Mouse (Mus musculus): Measurements from ENCODE around the gene Ylpm1.

The Ylpm1 gene

DNA sequence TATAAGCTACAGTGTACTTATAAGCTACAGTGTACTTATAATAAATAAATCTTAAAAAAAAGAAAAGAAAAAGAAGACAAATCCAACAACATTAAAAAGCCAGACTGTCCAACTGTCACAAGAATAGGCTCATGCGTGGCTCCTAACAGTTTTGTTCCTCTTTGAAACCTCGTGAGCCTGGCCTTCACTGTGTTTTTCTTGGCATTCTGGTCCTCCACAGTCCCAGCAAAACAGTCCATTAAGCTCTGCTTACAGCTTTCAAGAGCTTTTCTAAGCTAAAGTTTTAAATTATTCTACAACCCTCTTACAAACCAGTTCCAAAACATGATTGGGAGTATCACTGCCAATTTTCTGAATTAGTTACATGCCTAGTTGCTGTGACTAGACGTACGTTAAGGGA lies 6.7 kb upstream of the Ylpm1 start:
- TF ChIP-seq GATA4 (IDR thresholded peaks at IDR 0.05; ENCODE audit: insufficient replicate concordance, low read length), result no peak

DNA sequence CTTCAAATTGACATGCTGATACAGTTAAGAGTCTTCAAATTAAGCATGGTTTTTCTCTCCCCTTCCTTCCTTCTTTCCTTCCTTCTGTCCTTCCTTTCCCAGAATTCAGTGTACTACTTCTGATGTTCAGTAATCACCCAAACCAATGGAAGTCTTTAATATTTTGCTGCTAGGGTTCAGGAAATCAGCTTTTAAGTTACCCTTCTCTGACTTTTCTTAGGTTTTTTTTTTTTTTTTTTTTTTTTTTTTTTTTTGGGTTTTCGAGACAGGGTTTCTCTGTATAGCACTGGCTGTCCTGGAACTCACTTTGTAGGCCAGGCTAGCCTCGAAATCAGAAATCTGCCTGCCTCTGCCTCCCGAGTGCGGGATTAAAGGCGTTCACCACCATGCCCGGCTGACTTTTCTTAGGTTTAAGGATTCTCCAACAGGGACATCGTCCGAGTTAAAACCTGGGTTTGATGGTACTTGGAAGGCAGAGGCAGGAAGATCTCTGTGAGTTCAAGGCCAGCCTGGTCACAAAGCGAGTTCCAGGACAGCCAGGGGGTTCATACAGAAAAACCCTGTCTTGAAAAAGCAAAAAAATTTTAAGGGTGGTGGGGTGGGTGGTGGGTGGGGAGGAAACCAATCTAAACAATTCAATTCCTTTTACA lies 884 bp upstream of the Ylpm1 start:
- TF ChIP-seq GATA4 (IDR thresholded peaks at IDR 0.05; ENCODE audit: insufficient replicate concordance, low read length), result no peak

- TF ChIP-seq GATA4 (IDR thresholded peaks at IDR 0.05; ENCODE audit: insufficient replicate concordance, low read length), result no peak
Observed at GRCm38 (mm10) chr12:84996501-84997398, 629 bp downstream of the Ylpm1 start.

DNA sequence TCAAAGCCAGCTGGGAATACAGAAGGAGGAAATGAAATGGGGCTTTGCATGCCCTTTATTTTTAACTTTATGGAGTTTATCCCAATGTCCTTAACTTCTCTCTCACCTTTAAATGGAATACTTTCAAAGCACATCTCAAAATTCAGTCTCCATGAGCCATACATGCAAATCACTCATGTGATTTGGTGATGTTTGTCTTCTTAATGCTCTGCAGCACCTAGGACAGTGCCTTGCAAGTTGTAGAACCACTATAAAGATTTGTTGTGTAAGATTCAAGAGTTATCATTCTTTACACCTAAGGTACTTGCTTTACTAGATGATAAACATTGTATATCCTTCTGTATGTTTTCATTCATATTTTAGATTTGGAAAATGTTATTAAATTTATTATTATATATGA lies 2.9 kb downstream of the Ylpm1 start:
- TF ChIP-seq GATA4 (IDR thresholded peaks at IDR 0.05; ENCODE audit: insufficient replicate concordance, low read length), result no peak

GRCm38 (mm10) chr12:85006206-85006605 lies 10.1 kb downstream of the Ylpm1 start:
- no peak for TF ChIP-seq GATA4 (IDR thresholded peaks at IDR 0.05; ENCODE audit: insufficient replicate concordance, low read length)

DNA sequence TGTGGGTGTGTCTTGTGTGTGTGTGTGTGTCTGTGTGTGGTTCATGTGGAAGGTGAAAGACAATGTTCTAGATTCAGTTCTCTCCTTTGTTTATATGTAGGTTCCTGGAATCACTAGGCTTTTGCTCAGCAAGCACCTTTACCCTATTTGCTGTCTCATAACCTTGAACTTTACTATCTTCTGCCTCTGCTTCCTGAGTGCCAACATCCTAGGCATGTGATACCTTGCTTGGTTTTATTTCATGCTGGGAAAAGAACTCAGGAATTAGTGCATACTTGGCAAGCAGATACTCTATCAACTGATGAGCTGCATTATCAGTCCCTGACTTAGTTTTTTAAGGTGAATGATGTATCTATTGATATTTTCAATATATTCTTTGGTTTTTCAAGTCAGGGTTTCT lies 10.9 kb downstream of the Ylpm1 start:
- no peak for TF ChIP-seq GATA4 (IDR thresholded peaks at IDR 0.05; ENCODE audit: insufficient replicate concordance, low read length)

GRCm38 (mm10) chr12:85009776-85010175 lies 13.7 kb downstream of the Ylpm1 start:
- no peak for TF ChIP-seq GATA4 (IDR thresholded peaks at IDR 0.05; ENCODE audit: insufficient replicate concordance, low read length)

GRCm38 (mm10) chr12:85010541-85010940 lies 14.4 kb downstream of the Ylpm1 start:
- no peak for TF ChIP-seq GATA4 (IDR thresholded peaks at IDR 0.05; ENCODE audit: insufficient replicate concordance, low read length)

DNA sequence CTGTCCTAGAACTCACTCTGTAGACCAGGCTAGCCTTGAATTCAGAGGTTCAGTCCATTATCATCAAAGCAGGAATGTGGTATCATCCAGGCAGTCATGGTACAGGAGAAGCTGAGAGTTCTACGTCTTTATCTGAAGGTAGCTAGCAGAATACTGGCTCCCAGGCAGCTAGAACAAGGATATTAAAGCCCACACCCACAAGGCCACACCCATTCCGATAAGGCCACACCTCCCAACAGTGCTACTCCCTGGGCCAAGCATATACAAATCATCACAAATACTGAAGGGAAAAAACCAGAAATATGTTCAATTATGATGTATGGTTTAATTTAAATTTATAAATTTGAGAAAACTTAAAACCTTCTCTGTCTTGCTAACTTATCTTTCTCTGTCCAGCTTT lies 16.1 kb downstream of the Ylpm1 start:
- TF ChIP-seq GATA4 (IDR thresholded peaks at IDR 0.05; ENCODE audit: insufficient replicate concordance, low read length), result no peak

DNA sequence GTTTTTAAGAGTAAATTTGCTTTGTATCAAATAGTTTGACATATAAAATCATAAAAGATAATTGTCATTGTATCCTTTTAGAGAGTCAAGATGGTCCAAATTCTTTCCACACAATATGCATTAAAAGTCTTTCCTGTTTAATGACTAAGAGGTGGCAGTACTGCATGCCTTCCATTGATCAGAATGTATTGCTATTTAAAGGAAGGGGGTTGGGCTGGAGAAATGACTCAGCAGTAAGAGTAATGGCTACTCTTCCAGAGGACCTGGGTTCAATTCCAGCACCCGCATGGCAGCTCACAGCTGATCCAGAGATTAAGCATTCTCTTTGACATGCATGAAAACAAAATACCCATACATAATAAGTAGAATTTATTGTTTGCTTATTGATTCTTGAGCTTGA lies 25.9 kb downstream of the Ylpm1 start:
- no peak for TF ChIP-seq GATA4 (IDR thresholded peaks at IDR 0.05; ENCODE audit: insufficient replicate concordance, low read length)

GRCm38 (mm10) chr12:85032710-85033109 lies 36.6 kb downstream of the Ylpm1 start:
- TF ChIP-seq GATA4 (IDR thresholded peaks at IDR 0.05; ENCODE audit: insufficient replicate concordance, low read length), result no peak

GRCm38 (mm10) chr12:85051218-85051617 lies 55.1 kb downstream of the Ylpm1 start:
- no peak for TF ChIP-seq GATA4 (IDR thresholded peaks at IDR 0.05; ENCODE audit: insufficient replicate concordance, low read length)

GRCm38 (mm10) chr12:85071043-85071442 lies 74.9 kb downstream of the Ylpm1 start:
- no peak for TF ChIP-seq GATA4 (IDR thresholded peaks at IDR 0.05; ENCODE audit: insufficient replicate concordance, low read length)

DNA sequence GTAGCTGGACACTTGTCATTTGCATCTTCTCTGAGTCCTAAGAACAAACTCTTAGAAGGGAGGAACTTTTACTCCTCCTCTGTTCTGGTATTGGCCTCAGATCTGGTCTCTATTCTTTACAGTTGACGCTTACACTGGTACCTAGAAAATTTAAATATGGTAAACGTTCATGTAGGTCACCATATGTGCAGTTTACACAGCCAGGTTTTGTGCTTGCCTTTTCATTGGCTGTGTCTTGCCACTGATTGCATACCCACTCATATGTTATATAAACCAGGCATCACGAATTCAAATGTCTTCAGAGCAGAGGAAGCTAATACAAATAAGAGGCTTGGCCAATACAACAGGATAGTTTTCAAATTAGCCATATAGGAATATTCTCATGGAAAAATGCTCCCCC lies 81.0 kb downstream of the Ylpm1 start:
- TF ChIP-seq GATA4 (IDR thresholded peaks at IDR 0.05; ENCODE audit: insufficient replicate concordance, low read length), result no peak

GRCm38 (mm10) chr12:85084257-85084656 lies 88.1 kb downstream of the Ylpm1 start:
- no peak for TF ChIP-seq GATA4 (IDR thresholded peaks at IDR 0.05; ENCODE audit: insufficient replicate concordance, low read length)

DNA sequence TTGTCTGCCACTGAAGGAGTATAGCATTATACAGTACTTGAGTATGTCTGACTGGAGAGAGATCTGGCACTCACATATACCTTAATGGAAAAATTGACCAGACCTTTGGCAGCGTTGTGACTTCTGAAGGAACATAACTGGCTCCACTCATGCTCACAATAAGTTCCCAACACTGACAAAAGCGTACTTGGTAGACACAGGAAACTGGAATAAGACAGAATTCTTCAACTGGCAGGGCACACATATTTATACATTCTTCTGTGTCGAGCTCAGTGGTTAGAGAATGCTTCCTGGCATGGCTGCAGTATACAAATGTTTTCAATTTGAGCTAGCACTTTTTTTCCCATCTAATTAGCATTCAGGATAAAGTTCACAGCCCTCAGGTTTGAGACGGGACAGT lies 88.8 kb downstream of the Ylpm1 start:
- TF ChIP-seq GATA4 (IDR thresholded peaks at IDR 0.05; ENCODE audit: insufficient replicate concordance, low read length), result no peak

Data from liver, adult (tissue).